Mouse (Mus musculus) right cerebral cortex, postnatal 4 days (tissue): ENCODE data around the gene Gm45713.
A peak's percentile ranks its signal among the peaks of the same experiment; 100 is the strongest.
"Not testable (repeated sequence)": the region's sequence is repeated elsewhere in the genome, so short reads cannot be mapped to it uniquely, and the experiment has no call there.

Experiments used
- DNase-seq: peaks from one replicate; pipeline ENCODE4 v3.0.0-alpha.2; 2022

The Gm45713 gene

GRCm38 (mm10) chr7:45162551-45162950 is 26.5 kb upstream of the Gm45713 start:
- DNase-seq: no peak

DNA sequence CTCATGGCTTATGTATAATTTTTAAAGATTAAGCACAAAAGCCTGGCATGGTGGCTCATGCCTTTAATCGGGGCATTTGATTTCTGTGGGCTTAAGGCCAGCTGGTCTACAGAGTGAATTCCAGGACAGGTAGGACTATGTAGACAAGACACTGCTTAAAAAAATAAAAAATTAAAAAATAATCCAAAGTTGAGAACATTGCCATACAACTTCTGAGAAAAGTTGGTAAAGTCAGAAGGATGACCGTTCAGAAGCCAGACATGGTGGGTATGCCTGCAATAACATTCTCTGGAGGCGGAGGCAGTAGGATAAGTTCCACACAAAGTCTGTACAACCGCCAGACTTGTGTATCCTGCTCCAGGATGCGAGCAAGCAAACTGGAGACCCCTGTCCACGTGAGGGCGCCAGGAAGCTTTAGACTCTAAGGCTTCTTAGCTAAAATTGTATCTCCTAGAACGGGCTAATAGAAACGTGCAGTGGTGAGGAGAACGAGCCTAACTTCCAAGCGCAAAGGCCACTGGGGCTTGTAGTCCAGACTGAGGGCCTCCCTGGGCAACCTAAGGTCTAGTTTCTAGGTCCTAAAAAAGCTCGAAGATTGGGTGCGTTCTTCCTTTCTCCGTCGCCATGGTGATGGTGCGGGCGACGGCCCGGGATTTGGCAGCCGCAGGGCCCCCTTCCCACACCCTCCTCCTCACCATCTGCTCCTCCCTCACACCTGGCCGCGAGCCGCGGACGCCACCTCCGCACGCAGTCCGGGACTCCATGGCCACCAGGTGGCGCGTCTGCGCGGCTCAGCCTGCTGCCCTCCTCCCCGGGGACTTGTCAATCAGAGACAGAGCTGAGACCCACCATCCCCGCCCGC is 25.8 kb upstream of the Gm45713 start:
- DNase-seq: peak; percentile 97

DNA sequence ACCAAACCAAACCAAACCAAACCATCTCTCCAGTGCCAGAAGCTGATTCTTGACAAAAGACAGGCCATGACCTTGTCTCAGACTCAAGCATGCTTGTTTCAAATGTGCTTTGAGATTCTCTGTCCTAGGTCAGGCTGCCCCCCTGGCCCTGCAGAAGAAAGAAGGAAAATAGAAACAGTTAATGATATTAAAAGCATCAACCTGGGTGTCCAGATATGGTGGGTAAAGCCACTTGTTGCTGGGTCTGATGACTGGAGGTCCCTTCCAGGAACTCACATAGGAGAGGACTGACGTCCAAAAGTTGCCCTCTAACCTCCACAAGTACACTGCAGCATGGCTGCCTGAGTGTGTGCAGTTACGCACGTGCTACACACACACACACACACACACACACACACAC is 24.8 kb upstream of the Gm45713 start:
- no peak for DNase-seq

- DNase-seq: no peak
Measured at GRCm38 (mm10) chr7:45160316-45160800, 24.3 kb upstream of the Gm45713 start.

- DNase-seq: no peak
Measured at GRCm38 (mm10) chr7:45158991-45159390, 23.0 kb upstream of the Gm45713 start.

DNA sequence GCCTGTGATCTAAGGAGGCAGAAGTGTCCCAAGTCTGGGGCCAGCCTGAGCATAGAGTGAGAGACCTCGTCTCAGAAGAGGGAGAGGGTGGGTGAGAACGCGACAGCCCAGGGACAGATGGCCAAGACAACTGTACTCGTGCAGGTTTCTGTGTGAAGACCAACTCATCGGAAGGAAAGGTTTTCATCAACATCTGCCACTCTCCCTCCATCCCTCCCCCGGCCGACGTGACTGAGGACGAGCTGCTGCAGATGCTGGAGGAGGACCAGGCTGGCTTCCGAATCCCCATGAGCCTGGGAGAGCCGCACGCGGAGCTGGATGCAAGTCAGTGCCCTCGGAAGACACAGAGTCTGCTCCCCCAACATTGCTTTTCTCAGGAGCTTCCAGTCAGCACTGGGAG is 21.4 kb upstream of the Gm45713 start:
- no peak for DNase-seq

DNA sequence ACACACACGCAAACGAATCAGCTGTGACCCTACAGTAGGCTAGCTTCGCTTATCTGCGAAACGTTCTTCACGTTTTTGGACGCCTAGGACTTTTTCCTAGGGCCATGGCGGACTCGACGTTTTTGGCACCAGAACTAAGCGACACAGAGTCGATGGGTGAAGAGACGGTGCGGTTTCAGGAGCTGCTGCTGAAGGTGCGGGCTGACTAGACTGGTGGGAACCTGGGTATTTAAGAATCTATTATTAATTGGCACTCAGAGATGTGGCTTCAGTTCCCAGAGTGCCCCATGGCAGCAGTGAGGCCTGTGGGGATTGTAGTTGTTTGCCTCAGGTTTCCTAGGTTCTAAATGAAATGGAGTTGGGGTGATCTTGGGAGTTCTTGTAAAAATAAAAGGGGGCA is 20.2 kb upstream of the Gm45713 start:
- DNase-seq: no peak

DNA sequence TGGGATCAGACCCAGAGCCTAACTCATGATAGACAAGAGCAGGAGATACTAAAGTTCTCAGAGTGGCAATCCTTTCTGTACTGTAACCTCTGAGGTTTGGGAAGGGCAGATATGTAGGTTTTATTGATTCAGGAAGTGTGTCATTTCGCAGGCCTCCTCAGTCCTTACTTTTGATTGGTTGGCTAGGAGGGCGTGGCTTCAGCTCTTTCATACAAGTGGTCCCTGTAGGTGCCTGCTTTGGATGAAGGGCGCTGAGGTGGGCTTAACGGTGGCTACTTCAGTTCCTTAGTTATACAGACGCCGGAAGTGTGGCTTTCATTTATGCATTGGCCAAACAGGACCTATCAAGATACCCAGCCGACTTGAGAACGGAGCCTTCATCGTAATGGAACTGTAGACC is 19.6 kb upstream of the Gm45713 start:
- DNase-seq: no peak

DNA sequence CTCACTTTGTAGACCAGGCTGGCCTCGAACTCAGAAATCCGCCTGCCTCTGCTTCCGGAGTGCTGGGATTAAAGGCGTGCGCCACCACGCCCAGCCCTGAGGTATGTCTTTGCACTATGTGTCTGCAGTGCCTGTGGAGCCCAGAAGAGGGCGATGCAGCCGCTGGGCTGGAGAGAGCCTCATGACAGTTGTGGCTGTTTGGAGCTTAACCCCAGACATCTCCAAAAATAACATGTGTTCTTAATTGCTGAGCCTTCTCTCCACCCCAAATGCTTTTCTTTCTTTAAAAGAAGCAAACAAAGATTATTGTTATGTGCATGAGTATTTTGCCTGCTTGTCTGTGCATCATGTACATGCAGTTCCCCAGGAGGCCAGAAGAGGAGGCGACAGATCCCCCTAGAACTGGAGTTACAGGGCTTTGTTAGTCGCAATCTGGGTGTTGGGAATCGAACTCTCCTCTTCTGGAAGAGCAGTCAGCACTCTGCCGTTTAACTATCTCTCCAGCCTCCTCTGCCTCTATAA is 19.0 kb upstream of the Gm45713 start:
- peak; percentile 62 for DNase-seq

DNA sequence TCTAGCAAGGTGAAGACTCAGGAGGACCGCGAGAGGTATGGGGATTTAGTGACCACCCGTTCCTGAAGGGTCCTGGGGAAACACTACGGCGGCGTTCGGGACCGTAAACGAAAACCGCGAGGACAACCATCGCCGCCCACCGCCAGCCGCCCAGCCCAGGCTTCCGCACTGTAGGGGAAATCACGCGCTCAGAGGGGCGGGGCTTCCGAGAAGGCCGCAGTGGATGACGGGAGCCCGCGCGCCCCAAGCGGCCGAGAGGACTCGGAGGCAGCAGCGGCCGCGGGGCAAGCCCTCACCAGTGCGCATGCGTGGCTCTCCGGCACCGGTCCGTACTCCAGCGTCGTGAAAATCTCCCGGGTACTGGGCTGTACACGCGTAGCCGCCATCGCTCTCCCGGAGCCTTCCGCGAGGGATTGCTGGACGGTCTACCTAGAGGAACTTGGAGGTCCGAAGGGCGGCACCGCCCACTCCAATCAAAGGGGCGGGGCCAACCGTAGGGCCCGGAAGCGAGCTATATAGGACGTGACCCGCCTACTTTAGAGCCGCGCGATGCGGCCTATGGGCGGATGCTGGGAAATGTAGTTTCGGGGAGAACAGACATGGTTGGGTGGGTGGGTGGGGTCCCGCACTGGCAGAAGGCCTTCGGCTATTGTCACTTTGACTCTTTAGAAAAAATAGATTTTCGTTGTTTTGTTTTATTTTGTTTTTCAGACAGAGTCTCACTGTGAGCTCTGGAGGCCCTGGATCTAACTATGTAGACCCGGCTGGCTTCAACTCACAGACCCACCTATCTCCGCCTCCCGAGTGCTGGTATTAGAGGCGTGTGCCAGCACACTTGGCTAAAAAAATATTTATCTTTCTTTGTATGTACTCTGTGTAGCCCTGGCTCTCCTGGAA is 18.3 kb upstream of the Gm45713 start, which contains the start of the genes Pih1d1 and Aldh16a1:
Gene Pih1d1 (plus strand): TSS at position 208 of the 897 bp plus-strand sequence.
Gene Aldh16a1 (minus strand): TSS at position 489 of the 897 bp plus-strand sequence.
- DNase-seq: peak; percentile 98

DNA sequence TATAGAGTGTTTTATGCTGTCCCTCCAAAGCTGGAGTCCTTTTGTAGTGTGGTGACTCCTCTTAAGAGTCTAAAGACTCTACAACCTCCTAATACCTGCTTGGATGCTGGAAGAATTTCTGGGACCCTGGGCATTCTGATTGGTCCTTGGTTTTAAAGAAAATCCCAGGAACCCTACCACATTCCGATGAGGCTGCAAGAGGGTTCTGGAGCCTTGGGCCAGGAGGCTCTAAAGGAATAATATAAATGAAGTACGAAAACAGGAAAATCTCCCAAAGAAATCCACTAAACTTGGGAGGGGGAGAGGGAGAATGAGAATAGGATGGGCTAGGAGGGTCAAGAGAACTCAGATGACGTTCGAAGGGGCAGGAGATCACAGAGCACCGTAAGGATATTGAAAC is 17.6 kb upstream of the Gm45713 start:
- no peak for DNase-seq

DNA sequence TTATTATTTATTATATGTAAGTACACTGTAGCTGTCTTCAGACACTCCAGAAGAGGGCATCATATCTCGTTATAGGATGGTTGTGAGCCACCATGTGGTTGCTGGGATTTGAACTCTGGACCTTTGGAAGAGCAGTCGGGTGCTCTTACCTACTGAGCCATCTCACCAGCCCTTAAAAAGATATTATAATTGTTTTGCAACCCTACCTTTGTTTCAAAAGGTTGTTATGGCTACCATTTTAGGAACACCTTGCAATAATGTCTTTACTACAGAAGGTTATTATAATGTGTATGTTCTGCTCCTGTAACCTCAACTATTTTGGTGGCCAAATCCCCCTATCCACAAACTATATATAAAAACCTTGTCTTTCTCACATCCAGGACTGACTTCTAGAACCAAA is 17.0 kb upstream of the Gm45713 start:
- DNase-seq: not testable (repeated sequence)

DNA sequence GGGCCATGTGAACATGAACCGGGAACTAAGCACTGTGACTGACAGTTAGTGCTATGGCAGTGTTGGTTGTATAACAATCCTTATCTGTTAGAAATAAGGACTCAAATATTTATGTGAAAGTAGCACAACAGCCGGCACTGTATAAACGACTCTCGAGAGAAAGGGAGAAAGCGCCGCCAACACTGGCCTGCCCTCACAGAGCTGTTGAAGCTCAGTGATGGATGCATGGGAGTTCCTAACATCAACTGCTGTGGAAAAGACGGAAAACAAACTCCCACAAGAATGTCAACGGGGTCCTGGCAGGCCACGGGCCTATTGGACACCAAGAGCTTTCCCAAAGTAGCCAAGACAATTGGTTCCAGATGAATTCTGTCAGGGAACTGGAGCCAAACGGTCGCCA is 15.3 kb upstream of the Gm45713 start:
- no peak for DNase-seq

GRCm38 (mm10) chr7:45150321-45150720 is 14.3 kb upstream of the Gm45713 start:
- DNase-seq: no peak

DNA sequence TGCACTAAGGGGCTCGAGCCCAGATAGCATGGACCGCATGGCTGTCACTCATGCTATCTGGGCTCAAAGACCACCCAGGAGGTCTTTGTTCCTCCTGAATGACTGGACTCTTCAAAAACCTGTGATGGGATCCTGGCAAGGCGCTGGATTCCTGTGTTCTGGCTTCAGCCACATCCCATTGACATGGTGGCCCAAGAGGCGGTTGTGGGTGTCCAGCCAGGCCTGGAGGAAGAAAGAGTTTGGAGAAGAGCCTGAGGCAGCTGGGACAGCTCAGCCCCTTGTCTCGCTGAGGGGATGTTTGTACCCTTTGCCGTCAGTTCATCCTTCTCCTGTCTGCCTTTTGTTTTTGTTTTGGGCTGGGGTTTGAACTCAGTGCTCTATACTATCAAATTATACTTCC is 13.5 kb upstream of the Gm45713 start:
- DNase-seq: no peak

DNA sequence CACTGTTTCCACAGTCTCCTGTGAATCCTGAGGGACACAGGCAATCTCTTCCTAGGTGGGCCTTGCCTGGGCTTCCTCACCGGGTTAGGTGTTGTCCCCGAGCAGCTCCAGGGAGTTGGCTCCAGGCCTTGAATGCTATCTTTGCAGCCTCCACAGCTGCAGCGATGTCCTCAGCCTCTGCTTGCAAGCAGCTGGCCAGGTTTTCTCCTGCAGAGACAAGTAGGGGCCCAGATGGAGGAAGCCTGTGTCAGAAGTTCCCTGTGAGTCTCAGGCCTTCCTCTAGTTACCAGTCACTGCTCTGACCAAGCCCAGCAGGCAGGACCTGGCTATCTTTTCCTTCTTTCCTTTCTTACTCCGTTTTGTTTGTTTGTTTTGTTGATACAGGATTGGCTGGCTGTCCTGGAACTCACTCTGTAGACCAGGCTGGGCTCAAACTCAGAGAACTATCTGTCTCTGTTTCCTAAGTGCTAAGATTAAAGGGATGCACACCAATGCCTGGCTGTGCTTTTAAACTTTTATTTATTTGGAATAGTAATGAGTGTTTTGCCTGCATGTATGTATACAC is 12.6 kb upstream of the Gm45713 start:
- no peak for DNase-seq

GRCm38 (mm10) chr7:45147899-45148298 is 11.9 kb upstream of the Gm45713 start:
- DNase-seq: no peak

DNA sequence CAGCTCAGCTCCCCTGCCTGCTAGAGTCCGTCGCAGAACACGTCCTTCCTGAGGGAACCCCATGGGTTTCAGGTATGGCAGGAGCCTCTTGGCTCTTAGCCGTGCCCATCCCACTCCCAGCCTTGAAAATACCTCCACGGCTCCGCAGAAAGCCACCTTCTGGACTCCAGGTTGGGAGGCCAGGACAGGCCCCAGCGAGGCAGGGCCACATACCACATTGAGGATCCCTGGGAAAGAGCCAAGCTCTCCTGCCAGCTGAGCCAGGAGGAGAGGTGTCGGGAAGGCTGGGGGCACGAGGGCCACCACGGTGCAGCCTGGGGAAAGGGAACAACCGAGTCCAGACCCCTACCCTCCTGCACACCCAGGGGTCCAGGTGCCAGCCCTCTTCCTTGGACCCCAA is 11.2 kb upstream of the Gm45713 start:
- DNase-seq: no peak

GRCm38 (mm10) chr7:45145460-45145859 is 9.4 kb upstream of the Gm45713 start:
- no peak for DNase-seq

DNA sequence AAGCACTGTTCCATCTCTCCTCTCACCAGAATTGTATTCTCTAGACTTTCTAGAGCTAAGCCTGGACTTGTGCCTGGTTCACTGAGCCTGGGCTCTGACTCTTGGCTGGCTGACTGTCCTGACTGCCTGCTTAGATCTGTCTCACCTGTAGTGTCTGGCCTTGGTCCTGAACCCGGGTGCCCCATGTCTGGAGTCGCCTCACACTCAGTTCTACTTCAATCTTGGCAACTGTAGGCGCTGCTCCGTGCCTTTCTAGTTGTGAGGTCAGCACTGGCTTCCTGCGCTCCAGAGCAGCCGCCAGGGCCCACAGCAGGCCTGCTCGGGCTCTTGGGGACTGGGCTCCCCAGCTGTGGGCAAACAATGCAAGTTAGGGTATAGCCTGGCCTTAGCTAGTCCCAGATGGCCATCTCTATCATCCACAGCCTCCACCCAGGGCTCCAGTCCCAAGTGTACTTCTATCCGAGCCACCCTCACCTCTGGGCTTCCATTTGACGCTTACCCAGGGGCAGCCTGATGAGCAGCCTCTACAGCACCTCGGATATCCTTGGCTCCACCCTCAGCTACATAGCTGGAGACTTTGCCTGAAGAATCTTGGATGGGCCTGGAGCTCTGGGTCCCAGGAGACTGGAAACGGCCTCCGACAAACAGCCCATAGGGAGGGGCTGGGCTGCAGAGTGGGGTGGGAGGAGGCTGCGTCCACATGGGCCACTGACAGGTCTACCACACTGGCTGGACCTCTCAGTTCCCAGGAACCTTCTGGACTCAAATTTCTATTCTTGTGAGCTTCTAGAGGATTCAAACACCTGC is 8.5 kb upstream of the Gm45713 start:
- no peak for DNase-seq

DNA sequence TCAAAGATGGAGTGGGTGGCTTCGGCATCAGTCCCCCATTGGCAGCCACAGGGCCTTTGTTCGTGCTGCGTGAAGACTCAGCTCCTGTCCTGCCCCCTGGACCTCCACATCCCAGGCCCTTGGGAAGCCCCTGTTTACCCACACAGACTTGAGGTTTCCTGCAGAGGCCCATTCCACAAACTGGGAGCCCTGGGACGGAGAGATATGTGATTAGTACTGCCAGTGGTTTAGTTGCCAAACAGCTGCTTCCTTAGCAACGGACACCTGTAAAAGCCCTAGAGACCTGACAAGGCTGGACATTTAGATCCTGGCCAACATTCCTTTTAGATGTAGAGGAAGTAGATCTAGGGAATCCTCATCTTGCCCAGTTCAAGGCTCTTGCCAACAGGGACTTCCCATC is 5.9 kb upstream of the Gm45713 start:
- DNase-seq: no peak

GRCm38 (mm10) chr7:45141319-45141718 is 5.3 kb upstream of the Gm45713 start:
- no peak for DNase-seq
